Mouse (Mus musculus) stomach, postnatal 0 days (tissue): ENCODE results near the gene Prickle2. TPM values are rescaled to one million over a fixed set of nuclear protein-coding genes. Genes with fewer than 3 reads are reported as not detected.

Experiments
- ATAC-seq: fragments of 200-750 bp; cut with Nextera tagmentation; 2 replicates; pipeline ENCODE4 v1.8.0; 2017; ENCODE audit not compliant: low FRiP score, low TSS enrichment
- DNase-seq: peaks from one replicate; pipeline ENCODE4 v3.0.0-alpha.2; 2016; ENCODE audit warnings: low spot score
- H3K27ac ChIP-seq: fragments of 300-500 bp; sonication (generic); replicated peaks from 2 replicates; pipeline ENCODE4 v1.5.1; 2014; ENCODE audit warnings: mild to moderate bottlenecking, control low read depth
- H3K27me3 ChIP-seq: fragments of 300-500 bp; sonication (generic); 2 replicates; pipeline ENCODE4 v1.6.1; 2014; ENCODE audit warnings: low read length; ENCODE audit not compliant: control insufficient read depth, insufficient read depth
- H3K36me3 ChIP-seq: fragments of 300-500 bp; sonication (generic); 2 replicates; pipeline ENCODE4 v1.6.1; 2014; ENCODE audit warnings: low read length, mixed read lengths; ENCODE audit not compliant: control insufficient read depth, insufficient read depth
- H3K4me1 ChIP-seq: fragments of 300-500 bp; sonication (generic); replicated peaks from 2 replicates; pipeline ENCODE4 v1.6.1; 2014; ENCODE audit warnings: antibody characterized with exemption; ENCODE audit not compliant: control insufficient read depth, insufficient read depth
- H3K4me2 ChIP-seq: fragments of 300-500 bp; sonication (generic); replicated peaks from 2 replicates; pipeline ENCODE4 v1.6.1; 2014; ENCODE audit warnings: low read depth, mild to moderate bottlenecking, control low read depth, moderate library complexity
- H3K4me3 ChIP-seq: fragments of 300-500 bp; sonication (generic); 2 replicates; pipeline ENCODE4 v1.5.1; 2014; ENCODE audit warnings: low read depth, low read length, control low read depth
- H3K9ac ChIP-seq: fragments of 300-500 bp; sonication (generic); 2 replicates; pipeline ENCODE4 v1.6.1; 2014; ENCODE audit warnings: mild to moderate bottlenecking, low read length, control low read depth, mixed read lengths
- H3K9me3 ChIP-seq: fragments of 300-500 bp; sonication (generic); 2 replicates; pipeline ENCODE4 v1.6.1; 2016; ENCODE audit warnings: low read length; ENCODE audit not compliant: control insufficient read depth
- CTCF ChIP-seq: IDR thresholded peaks from 2 replicates; pipeline ENCODE4 v1.5.1; 2016; ENCODE audit warnings: antibody characterized with exemption, low read depth, mild to moderate bottlenecking, moderate library complexity
- EP300 ChIP-seq: optimal IDR thresholded peaks from 2 replicates; pipeline ENCODE3; 2016; ENCODE audit warnings: antibody characterized with exemption
- WGBS: fragments of 180-500 bp; shearing (Covaris S2); extraction: QIAGEN DNeasy Blood & Tissue Kit; methylation state at CpG from one replicate; pipeline ENCODE4 v1.1.7; 2014; 5-methylcytosine and 5-hydroxymethylcytosine counted together
- polyA plus RNA-seq: library from polyadenylated mRNA; unstranded; fragments of >200 nt; fragmentation: Nextera tagmentation; extraction: Ambion mirVana; gene quantifications from 2 replicates; pipeline ENCODE4 v1.2.1, GENCODE M21; 2015

Prickle2 gene
- polyA plus RNA-seq, 1 experiment from 2014 or later, result 2.3 TPM

- WGBS, result 93% methylated on average over 4 of the region's 4 CpGs
- TF ChIP-seq CTCF (no peak), EP300 (no peak)
- DNase-seq, result no peak
- no peaks in the 10 kb centered on the region for H3K9me3 ChIP-seq
- ATAC-seq, result no peak
- no peaks in the 10 kb centered on the region for H3K36me3 ChIP-seq
- H3K9ac ChIP-seq, result no peak overlapping the region
- no peak overlapping the region for H3K4me3 ChIP-seq
- no peaks in the 10 kb centered on the region for H3K4me1 ChIP-seq
- no peak overlapping the region for H3K4me2 ChIP-seq
- H3K27me3 ChIP-seq, result no peaks in the 10 kb centered on the region
- no peak overlapping the region for H3K27ac ChIP-seq
Measured at GRCm38 (mm10) chr6:92714748-92715147, 8.8 kb upstream of the Prickle2 start.

- H3K36me3 ChIP-seq, result no peaks in the 10 kb centered on the region
- whole genome bisulfite sequencing, result 58% methylated on average over 4 of the region's 4 CpGs
- H3K9ac ChIP-seq, result no peak overlapping the region
- H3K4me2 ChIP-seq, result no peak overlapping the region
- no peaks in the 10 kb centered on the region for H3K4me1 ChIP-seq
- no peaks in the 10 kb centered on the region for H3K27me3 ChIP-seq
- H3K4me3 ChIP-seq, result no peak overlapping the region
- no peak overlapping the region for H3K27ac ChIP-seq
- ATAC-seq (no peak), DNase-seq (no peak)
- H3K9me3 ChIP-seq, result no peaks in the 10 kb centered on the region
- TF ChIP-seq EP300, result no peak
- TF ChIP-seq CTCF, result peak; percentile 49
Measured at GRCm38 (mm10) chr6:92708137-92708536, 2.2 kb upstream of the Prickle2 start.

- Histone ChIP-seq H3K27me3 (no peaks in the 10 kb centered on the region), H3K9me3 (no peaks in the 10 kb centered on the region), H3K27ac (peak overlapping the region; percentile 67), H3K4me2 (peak overlapping the region; percentile 99), H3K9ac (peak overlapping the region; percentile 72), H3K4me1 (no peaks in the 10 kb centered on the region), H3K4me3 (peak overlapping the region; percentile 67), H3K36me3 (no peaks in the 10 kb centered on the region)
- peak; percentile 69; the same call in 1 of the 2 replicates for ATAC-seq
- peak; percentile 20 for DNase-seq
- 3% methylated on average over 39 of the region's 39 CpGs for WGBS
- TF ChIP-seq CTCF (no peak), EP300 (no peak)
Measured at GRCm38 (mm10) chr6:92705353-92706144, 406 bp downstream of the Prickle2 start.

GRCm38 (mm10) chr6:92704810-92705209, 1.1 kb downstream of the Prickle2 start:
- Histone ChIP-seq H3K36me3 (no peaks in the 10 kb centered on the region), H3K4me2 (peak overlapping the region; percentile 99), H3K4me3 (peak overlapping the region; percentile 67), H3K27ac (no peak overlapping the region), H3K9ac (peak overlapping the region; percentile 32; the same call in 1 of the 2 replicates), H3K9me3 (no peaks in the 10 kb centered on the region), H3K27me3 (no peaks in the 10 kb centered on the region), H3K4me1 (no peaks in the 10 kb centered on the region)
- DNase-seq, result no peak
- TF ChIP-seq EP300 (no peak), CTCF (no peak)
- WGBS, result 22% methylated on average over 9 of the region's 9 CpGs
- no peak for ATAC-seq

GRCm38 (mm10) chr6:92699491-92700209, 6.3 kb downstream of the Prickle2 start:
- no peaks in the 10 kb centered on the region for H3K27me3 ChIP-seq
- no peak overlapping the region for H3K27ac ChIP-seq
- DNase-seq (no peak), ATAC-seq (no peak)
- H3K4me2 ChIP-seq, result no peak overlapping the region
- no peaks in the 10 kb centered on the region for H3K4me1 ChIP-seq
- H3K9me3 ChIP-seq, result no peaks in the 10 kb centered on the region
- 57% methylated on average over 3 of the region's 3 CpGs for WGBS
- no peaks in the 10 kb centered on the region for H3K36me3 ChIP-seq
- TF ChIP-seq EP300 (no peak), CTCF (no peak)
- no peak overlapping the region for H3K4me3 ChIP-seq
- H3K9ac ChIP-seq, result no peak overlapping the region

- no peak for TF ChIP-seq CTCF
- no peak for TF ChIP-seq EP300
- Histone ChIP-seq H3K27me3 (no peaks in the 10 kb centered on the region), H3K4me3 (no peak overlapping the region), H3K4me1 (no peaks in the 10 kb centered on the region), H3K9me3 (no peaks in the 10 kb centered on the region), H3K36me3 (no peaks in the 10 kb centered on the region), H3K4me2 (no peak overlapping the region), H3K9ac (no peak overlapping the region), H3K27ac (no peak overlapping the region)
- no peak for DNase-seq
- WGBS, result 89% methylated on average over 5 of the region's 5 CpGs
- no peak for ATAC-seq
Measured at GRCm38 (mm10) chr6:92697807-92698206, 8.1 kb downstream of the Prickle2 start.
